Mouse (Mus musculus): ENCODE data around the gene Rnasek.

The Rnasek gene

DNA sequence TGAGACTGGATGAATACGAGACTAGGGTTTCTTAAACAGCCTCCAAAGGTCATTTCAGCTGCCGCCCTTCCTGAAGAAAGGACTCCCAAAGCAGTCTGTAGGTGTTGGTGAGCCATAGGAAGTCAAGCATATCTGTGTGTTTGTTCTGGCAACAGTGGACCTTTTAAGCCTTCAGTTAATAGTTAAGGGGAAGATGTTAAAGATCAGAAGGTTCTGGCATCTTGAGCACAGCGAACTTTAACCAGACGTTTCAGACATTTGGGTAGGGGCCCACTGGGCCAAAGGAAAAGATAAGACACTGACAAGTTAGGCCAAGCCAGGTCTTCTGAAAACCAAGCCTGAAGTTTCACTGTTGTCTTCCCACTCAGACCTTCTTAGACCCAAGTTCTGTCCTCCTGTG is 21.6 kb downstream of the Rnasek start:
- ATAC-seq (ENCODE audit: low TSS enrichment) = no peak

DNA sequence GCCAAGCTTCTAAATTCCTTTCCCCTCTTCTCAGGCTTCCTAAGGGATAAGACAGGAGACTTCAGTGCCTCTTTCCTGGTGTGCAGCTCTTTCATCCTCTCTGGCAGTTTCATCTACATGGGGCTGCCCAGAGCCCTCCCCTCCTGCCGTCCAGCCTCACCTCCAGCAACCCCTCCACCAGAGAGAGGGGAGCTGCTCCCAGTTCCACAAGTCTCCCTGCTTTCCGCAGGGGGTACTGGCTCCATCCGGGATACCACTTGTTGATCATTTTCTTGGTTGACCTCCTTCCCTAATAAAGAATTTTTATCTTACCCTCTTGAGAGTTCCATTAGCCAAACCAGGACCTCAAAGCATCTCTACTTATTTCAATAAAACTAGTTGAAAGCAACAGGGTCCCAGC is 23.5 kb downstream of the Rnasek start:
- ATAC-seq (ENCODE audit: low TSS enrichment) = no peak

DNA sequence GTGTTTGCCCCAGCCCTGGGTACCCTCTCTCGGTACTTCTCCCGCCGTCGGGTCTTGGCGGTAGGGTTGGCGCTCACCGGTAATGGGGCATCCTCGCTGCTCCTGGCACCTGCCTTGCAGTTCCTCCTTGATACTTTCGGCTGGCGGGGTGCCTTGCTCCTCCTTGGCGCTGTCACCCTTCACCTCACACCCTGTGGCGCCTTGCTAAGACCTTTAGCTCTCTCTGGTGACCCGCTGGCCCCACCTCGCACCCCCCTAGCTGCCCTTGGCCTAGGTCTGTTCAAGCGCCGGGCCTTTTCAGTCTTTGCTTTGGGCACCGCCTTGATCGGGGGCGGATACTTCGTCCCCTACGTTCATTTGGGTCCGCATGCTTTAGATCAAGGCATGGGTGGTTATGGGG is 24.3 kb downstream of the Rnasek start:
- no peak for ATAC-seq (ENCODE audit: low TSS enrichment)

- no peak for ATAC-seq (ENCODE audit: low TSS enrichment)
These were observed 24.8 kb downstream of the Rnasek start for GRCm38 (mm10) chr11:70214856-70215209.

DNA sequence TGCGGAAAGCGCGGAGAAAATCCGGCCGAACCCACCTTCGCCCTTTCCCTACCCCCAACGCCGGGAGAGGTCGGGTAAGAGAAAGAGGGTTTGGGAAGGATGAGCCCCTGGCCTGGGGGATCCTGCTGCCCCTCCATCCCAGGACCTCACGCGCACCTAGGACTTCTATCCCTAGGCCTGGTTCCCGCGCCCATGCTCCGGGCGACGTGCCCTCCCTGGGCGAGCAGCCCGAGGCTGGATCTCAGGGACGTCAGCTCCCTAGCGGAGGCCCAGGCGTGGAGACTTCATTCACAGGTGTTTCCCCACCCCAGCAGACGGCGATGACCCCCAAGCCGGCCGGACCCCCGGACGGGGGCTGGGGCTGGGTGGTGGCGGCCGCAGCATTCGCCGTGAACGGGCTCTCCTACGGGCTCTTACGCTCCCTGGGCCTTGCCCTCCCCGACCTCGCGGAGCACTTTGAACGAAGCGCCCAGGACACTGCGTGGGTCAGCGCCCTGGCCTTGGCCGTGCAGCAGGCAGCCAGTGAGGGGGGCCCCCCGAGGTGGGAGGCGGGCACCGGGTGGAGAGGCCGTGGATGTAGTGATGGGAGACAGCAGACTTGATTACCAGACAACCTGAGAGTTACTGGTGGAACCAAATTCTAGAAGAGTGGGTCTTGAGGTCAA is 25.3 kb downstream of the Rnasek start:
- ATAC-seq (ENCODE audit: low TSS enrichment) = peak; percentile 26; the same call in 1 of the 2 replicates

DNA sequence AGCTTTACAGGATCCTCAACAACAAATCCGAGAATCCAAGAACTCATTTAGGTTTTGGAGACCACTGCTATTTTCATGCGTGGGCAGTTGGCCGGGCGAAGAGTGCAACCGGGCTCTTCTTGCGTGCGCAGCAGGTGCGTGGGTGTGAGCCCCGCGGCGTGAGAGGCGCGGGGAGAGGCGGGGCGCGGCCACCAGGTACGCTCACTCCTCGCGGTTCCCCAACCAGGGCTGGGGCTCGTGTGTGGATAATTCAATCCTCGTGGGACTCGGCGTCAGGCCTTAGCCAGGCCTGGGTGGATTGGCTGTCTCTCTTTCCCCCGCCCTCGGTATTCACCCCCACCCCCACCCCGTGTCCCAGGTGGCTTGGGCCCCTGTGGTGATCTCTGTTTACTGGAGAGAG is 25.9 kb downstream of the Rnasek start:
- ATAC-seq (ENCODE audit: low TSS enrichment) = peak; percentile 46; the same call in 1 of the 2 replicates

DNA sequence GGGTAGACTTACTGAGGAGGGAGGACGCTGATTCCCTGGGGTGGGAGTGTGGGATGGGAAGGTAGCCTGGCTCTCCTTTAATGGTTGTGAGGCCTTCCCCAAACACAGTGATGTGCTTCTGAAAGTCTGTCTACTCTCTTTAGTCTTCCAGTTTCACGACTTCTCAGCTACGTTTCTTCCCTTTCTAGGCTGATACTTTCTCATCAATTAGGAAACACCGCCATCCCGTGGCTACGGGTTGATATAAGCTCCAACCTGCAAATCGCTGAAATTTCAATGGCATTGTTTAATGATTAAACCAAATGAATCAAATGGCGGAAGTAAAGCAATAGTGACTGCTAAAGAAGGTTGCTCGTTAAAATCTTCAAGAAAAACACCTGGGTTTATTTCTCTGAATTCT is 26.7 kb downstream of the Rnasek start:
- ATAC-seq (ENCODE audit: low TSS enrichment) = peak; percentile 53; the same call in 1 of the 2 replicates

GRCm38 (mm10) chr11:70212423-70212822 is 27.2 kb downstream of the Rnasek start, which contains the start of gene Slc16a11:
TSS of gene Slc16a11 (plus strand) at chr11:70212752.
- no peak for ATAC-seq (ENCODE audit: low TSS enrichment)

DNA sequence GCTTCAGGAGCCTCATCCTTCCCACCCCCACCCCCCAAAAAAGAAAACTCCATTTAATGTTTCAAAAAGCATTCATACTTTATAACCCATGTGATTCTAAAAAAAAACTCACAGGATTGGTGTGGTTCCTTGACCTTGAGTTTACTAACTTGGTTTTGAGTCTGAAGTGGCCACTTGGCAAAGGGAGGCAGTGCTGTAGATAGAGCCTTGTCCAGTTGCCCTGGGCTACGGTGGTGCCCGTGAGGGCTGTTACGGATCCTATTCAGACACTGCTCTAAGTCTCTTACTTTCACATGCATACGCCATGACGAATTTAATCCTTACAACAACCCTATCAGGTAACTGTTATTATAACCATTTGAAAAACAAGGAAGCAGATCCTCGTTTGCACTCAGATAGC is 27.7 kb downstream of the Rnasek start:
- ATAC-seq (ENCODE audit: low TSS enrichment) = no peak

DNA sequence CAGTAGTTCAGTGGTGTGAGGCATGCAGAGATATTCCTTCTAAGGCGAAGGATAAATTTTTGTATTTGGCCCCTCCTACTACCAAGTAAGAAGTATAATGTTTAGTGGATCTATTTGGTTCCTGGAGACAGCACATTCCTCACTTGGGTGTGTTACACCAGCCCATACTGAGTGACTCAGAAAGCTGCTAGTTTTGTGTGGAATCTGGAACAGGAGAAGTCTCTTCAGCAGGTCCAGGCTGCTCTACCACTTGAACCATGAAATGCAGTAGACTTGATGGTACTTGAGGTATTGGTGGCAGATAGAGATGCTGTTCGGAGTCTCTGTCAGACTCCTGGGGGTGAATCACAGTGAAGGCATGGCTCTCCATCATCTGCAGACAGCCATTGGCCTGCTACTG is 29.0 kb downstream of the Rnasek start:
- ATAC-seq (ENCODE audit: low TSS enrichment) = no peak

- no peak for ATAC-seq (ENCODE audit: low TSS enrichment)
These were observed 30.8 kb downstream of the Rnasek start for GRCm38 (mm10) chr11:70208778-70209388.

- no peak for ATAC-seq (ENCODE audit: low TSS enrichment)
These were observed 32.4 kb downstream of the Rnasek start for GRCm38 (mm10) chr11:70207283-70207682.

DNA sequence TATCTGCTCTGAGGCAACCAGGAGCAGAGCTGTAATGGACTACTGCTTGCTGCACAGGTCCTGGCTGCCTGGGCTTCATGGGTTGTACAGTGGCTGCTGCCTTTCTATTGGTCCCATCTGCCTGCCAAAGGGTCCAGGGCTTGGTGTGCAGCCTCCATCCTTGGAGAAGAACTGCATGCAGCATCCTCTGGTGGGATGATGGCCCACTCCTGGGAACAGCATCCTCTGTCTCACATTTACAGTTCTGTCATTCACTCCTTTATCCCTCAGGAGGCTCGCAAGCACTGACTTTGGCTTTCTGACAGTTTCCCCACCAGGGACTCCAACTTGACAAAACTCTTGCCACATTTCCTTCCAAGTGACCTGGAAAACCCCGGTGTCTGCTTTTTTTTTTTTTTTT is 32.8 kb downstream of the Rnasek start:
- no peak for ATAC-seq (ENCODE audit: low TSS enrichment)

- ATAC-seq (ENCODE audit: low TSS enrichment) = peak; percentile 44; the same call in 1 of the 2 replicates
These were observed 38.0 kb downstream of the Rnasek start for GRCm38 (mm10) chr11:70201691-70202090.

DNA sequence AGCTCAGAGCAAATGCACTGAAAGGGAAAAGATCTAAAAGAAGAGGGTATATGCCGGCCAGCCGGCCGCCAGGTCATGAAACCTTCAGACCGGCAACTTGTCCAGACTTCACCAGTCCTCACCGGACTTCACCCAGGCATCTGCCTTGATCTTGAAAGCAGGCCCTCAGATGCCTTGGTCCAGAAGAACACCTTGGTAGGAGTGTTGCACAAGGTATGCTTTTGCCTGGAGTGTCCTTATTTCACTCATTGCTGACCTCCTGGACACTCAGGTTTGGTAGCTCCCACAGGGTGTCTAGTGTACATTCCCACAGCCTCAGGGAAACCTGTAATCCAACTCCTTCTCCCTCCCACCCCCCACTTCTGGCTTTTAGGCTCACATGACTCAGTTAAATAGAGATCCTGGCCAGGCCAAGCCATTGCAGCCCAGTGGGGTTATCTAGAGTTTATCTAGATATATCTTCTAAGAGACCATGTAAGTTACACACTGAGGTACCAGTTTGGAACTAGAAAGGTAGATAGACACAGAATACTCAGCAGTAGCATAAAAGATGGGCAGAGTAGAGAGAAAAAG is 39.5 kb downstream of the Rnasek start:
- no peak for ATAC-seq (ENCODE audit: low TSS enrichment)

DNA sequence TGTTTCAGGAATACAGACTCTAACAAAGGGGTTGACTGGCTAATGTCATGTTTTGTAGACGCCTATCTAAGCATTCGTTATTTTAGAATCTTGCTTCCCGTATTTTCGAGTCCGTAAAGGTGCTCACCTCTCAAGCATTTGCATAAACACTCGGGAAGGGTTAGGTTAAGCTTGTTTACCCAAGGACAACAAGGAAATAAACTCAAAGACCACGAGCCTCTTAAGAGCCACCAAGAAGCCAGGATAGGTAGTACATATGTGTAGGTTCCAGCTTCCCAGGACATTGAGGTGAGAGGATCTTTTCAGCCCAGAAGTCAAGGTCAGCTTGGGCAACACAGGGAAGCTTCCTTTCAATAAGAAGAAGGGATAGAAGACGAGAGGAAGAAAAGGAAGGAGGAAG is 40.5 kb downstream of the Rnasek start:
- no peak for ATAC-seq (ENCODE audit: low TSS enrichment)

DNA sequence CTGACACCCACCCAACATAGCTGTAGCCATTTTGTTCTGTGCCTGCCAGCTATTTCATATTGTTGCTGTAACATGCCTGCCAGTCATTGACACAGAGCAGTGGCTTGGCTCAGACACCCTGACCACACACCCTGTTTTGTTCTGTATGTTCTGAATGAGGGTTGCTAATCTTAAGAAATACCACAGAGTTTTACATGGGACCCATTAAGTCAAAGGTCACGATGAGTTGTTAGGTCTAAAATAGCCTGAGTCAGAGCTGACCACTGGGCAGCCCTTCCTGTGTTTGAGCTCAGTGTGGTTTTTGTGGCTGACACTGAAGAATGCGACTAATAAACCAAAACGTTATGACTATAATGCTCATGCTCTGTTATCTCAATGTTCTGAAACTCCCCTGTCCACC is 41.3 kb downstream of the Rnasek start:
- no peak for ATAC-seq (ENCODE audit: low TSS enrichment)

- no peak for ATAC-seq (ENCODE audit: low TSS enrichment)
These were observed 46.0 kb downstream of the Rnasek start for GRCm38 (mm10) chr11:70193354-70194285.

GRCm38 (mm10) chr11:70192157-70192556 is 47.5 kb downstream of the Rnasek start:
- ATAC-seq (ENCODE audit: low TSS enrichment) = no peak

DNA sequence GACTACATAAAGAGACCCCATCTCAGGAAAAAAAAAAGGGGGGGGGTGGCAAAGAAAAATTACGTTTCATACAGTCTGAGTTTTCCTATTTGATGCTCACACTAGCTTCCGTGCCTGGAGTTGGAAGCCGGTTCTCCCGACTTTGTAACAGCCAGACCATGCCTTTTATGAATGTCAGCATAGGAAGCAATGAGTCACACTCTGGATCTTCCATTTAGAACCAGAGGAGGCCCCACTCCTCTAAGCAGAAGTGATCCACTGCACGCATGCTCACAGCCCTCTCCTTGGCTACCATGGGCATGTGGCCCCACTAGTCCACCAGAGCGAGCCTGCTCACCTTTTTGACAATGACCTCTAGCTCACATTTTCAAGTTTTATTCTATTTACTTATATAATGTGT is 48.5 kb downstream of the Rnasek start:
- no peak for ATAC-seq (ENCODE audit: low TSS enrichment)

DNA sequence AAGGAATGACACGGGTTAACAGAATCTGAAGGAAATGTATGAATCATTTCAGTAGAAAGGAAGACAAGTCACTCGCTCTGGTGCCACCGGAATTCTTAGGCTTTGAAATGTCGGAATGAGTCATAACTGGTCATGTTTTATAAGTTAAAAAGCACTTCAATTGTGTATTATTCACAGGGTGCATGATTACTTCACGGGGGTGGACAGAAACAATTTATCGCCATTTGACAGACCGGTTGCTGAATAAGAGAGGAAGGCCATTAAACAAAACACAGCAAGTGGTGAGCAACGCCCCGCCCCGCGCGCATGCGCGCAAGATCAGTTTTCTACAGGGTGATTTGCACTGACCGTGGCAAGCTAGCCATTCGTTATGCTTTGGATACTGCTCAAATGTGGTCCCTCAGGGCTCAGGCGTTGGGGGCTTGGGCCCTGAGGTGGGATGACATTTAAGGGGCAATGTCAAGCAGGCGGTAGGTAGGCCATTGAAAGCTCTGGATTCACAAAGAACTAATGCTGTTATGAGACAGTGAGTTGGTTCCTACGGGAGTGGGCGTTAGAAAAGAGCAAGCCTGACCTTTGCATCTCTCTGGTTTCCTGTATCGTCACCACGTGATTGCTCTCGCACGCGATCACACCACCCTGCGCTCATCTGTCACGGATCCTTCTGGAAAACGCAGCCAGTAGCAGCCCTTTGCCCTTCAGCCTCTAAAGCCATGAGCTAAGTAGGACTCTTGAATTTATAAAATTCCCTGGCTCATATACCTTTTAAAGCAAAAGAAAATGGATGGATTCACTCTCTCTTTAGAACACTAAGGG is 50.1 kb downstream of the Rnasek start:
- no peak for ATAC-seq (ENCODE audit: low TSS enrichment)
